Mouse (Mus musculus): ENCODE measurements around the gene Prc1.

DNA sequence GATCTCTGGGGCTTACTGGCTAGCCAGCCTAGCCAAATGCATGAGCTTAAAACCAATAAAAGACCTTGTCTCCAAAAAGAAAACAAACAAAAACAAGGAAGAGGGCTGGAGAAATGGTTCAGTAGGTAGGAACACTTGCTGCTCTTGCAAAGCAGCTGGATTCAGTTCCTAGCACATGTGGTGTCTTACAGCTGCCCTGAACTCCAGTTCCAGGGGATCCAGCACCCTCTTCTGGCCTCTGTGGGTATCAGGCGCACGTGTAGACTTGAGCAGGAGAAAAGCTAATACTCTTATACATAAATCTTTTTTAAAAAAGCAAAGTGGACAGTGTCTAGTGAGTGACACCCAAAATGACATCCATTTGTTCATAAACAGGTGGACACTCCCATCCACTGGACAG is 7.3 kb downstream of the Prc1 start:
- TF ChIP-seq CTCF (IDR thresholded peaks at IDR 0.05; ENCODE audit: low read depth, low read length) (no peak), GATA1 (IDR thresholded peaks at IDR 0.05; ENCODE audit: borderline replicate concordance, low read length) (no peak)

All from G1E (cell line).